Mouse (Mus musculus) myocyte (in vitro differentiated cells): Measurements from ENCODE around the gene Mgat2.
A peak's percentile ranks its signal among the peaks of the same experiment; 100 is the strongest.

Experiments
- CEBPB ChIP-seq: IDR thresholded peaks from 2 replicates; pipeline ENCODE4 v1.6.1; 2011; ENCODE audit warnings: mild to moderate bottlenecking, moderate library complexity; ENCODE audit not compliant: poor library complexity, insufficient read depth, severe bottlenecking
- E2F4 ChIP-seq: IDR thresholded peaks from one replicate; pipeline ENCODE4 v1.6.1; 2011; ENCODE audit warnings: mild to moderate bottlenecking, control low read depth, moderate library complexity; ENCODE audit not compliant: insufficient read depth
- MAX ChIP-seq: IDR thresholded peaks from one replicate; pipeline ENCODE4 v1.6.1; 2011; ENCODE audit warnings: low read depth, mild to moderate bottlenecking, control low read depth
- POLR2A ChIP-seq: IDR thresholded peaks from one replicate; pipeline ENCODE4 v1.6.1; 2011; ENCODE audit warnings: low read depth, mild to moderate bottlenecking, control low read depth, moderate library complexity; ENCODE audit not compliant: insufficient read length
- POLR2AphosphoS2 ChIP-seq: IDR thresholded peaks from one replicate; pipeline ENCODE4 v1.6.1; 2011; ENCODE audit warnings: low read depth, control low read depth; ENCODE audit not compliant: insufficient read length
- SRF ChIP-seq: IDR thresholded peaks from one replicate; pipeline ENCODE4 v1.6.1; 2011; ENCODE audit warnings: low read depth; ENCODE audit not compliant: control insufficient read depth, insufficient read length
- TCF12 ChIP-seq: IDR thresholded peaks from one replicate; pipeline ENCODE4 v1.6.1; 2011; ENCODE audit warnings: mild to moderate bottlenecking, control low read depth; ENCODE audit not compliant: poor library complexity, insufficient read depth, severe bottlenecking
- USF1 ChIP-seq: IDR thresholded peaks from one replicate; pipeline ENCODE4 v1.6.1; 2011; ENCODE audit warnings: low read depth, mild to moderate bottlenecking, control low read depth, moderate library complexity

DNA sequence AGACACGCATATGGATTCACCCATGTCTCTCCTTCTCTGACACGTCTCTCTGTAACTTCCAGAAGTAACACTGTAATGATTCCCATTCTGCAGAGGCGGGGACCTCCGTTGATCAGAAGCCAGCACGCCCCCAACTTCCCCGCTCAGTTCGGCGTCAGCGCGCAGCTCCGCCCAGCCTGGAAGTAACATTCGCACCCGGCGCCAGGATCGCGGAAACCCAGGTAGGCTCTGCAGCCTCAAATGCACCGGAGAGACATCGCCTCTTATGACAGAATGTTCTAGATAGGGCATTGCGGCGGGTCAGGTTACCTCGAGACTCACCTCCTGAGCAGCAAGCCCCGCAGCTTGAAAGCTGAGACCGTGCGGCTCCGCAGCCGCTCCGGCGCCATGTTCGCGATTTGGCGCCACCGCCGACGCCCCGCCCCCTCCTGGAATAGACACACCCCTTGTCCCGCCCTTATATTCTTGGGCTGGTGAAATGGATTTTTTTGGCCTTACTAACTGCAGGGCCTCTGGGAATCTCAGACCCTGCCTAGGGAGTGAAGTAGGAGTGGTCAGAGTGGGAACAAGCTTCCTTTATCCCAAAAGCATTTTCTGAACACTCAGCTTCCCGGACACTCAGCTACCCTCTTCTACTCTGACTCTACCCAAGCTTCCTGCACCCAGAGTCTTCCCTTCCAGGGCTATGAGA is 44.0 kb downstream of the Mgat2 start, which contains the start of gene Pole2:
- TF ChIP-seq POLR2A (peak; percentile 58), CEBPB (no peak), USF1 (no peak), MAX (no peak), POLR2AphosphoS2 (no peak), E2F4 (peak; percentile 84), TCF12 (no peak), SRF (no peak)
